In the genomic region with DNA sequence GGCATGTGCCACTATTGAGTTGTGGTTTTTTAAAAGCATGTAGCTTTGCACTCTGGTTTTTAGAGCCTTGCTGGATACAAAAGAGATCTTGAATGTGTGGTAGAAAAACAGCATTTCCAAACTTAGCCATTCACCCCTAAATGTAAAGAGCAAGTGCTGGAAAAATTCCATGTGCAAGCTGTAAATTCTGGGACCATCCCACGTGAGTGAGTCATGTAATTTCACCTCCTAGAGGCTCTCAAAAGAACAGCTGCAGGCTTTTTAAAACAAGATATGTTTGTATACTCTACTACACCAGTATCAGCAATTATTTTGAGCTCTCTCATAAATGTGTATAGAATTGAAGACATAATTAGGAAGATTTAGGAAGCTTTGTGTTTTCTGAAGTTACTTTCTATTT, we compare ENCODE assay signal across 15 mouse cellular contexts.
A peak's percentile ranks its signal among the peaks of the same experiment; 100 is the strongest.
DNase-seq lines count a peak whose midpoint lies in the region; ATAC-seq and TF ChIP-seq lines count a peak whose summit lies in the region.
"Had no signal": no experiment of that assay in that cellular context is flagged by ENCODE, and none has a peak within 500 bp of the region (broad histone marks: within the 10 kb centered on the region; RNA-seq: fewer than 3 reads in every experiment).

No protein-coding gene starts in this region.

- intact Hi-C loops in left cerebral cortex, postnatal 36 days (cut with DNase I): no loop called here

- H3K4me1 ChIP-seq in hindbrain, embryonic 10.5 days (replicated peaks): no peaks in the 10 kb centered on the region
- H3K4me1 ChIP-seq: hindbrain, embryonic 15.5 days; midbrain, embryonic 13.5 days had no signal

- DNase-seq in layer of hippocampus, adult 2 months (ENCODE audit: low spot score in 2 of 2): peak in 1 of 2 experiments; percentile 13
- no peak for DNase-seq in layer of hippocampus, postnatal 36 days
- no peak for DNase-seq in Patski (ENCODE audit: low read depth, low spot score)
- peak; percentile 15 to 44 for DNase-seq in left cerebral cortex, postnatal 36 days (ENCODE audit: low spot score in 2 of 2)
- no peak for DNase-seq in hindbrain, embryonic 10.5 days (ENCODE audit: low spot score)
- DNase-seq in thymus, postnatal 0 days (ENCODE audit: low spot score): no peak
- DNase-seq: cerebellum, adult 9-11 months; heart, adult 11 months; kidney, postnatal 14 days; lung, postnatal 36 days had no signal

- no peaks in the 10 kb centered on the region for H3K36me3 ChIP-seq in C2C12 (ENCODE audit: control insufficient read depth, insufficient read depth)
- H3K36me3 ChIP-seq in hindbrain, embryonic 10.5 days: no peaks in the 10 kb centered on the region
- H3K36me3 ChIP-seq: hindbrain, embryonic 15.5 days; midbrain, embryonic 13.5 days had no signal

- CTCF ChIA-PET in Patski (lab: Charles Lee): no interaction called here

- peak; percentile 20 for TF ChIP-seq CTCF in layer of hippocampus, adult 2 months (conservative IDR thresholded peaks at IDR 0.05)
- no peak for TF ChIP-seq CTCF in C2C12 (IDR thresholded peaks at IDR 0.05; ENCODE audit: control insufficient read depth, insufficient read depth, insufficient read length)
- peak; percentile 9 for TF ChIP-seq CTCF in Patski (IDR thresholded peaks at IDR 0.05)

- no peaks in the 10 kb centered on the region for H3K79me3 ChIP-seq in C2C12 (ENCODE audit: low read depth)

- POLR2A ChIA-PET in Patski (lab: Charles Lee): no interaction called here

- H3K27ac ChIP-seq in layer of hippocampus, adult 2 months: no peak overlapping the region
- H3K27ac ChIP-seq in hindbrain, embryonic 10.5 days: no peak overlapping the region
- H3K27ac ChIP-seq: hindbrain, embryonic 15.5 days; liver, embryonic 14.5 days; midbrain, embryonic 13.5 days had no signal

- ATAC-seq in Patski: no peak
- ATAC-seq: midbrain, embryonic 13.5 days had no signal

- 45% methylated on average over 1 of the region's 1 CpGs for WGBS in hindbrain, embryonic 10.5 days

- H3K9me3 ChIP-seq in hindbrain, embryonic 10.5 days: no peaks in the 10 kb centered on the region
- H3K9me3 ChIP-seq: hindbrain, embryonic 15.5 days; midbrain, embryonic 13.5 days had no signal

- in situ Hi-C loops in Patski (cut with MboI; ENCODE audit: low pct_unique_long_range_greater_than_20kb): no loop called here

- no peaks in the 10 kb centered on the region for H3K79me2 ChIP-seq in C2C12 (ENCODE audit: control insufficient read depth, insufficient read depth)

- no peak overlapping the region for H3ac ChIP-seq in C2C12 (ENCODE audit: control insufficient read depth, insufficient read length, low read depth)

- H3K4me3 ChIP-seq in layer of hippocampus, adult 2 months: no peak overlapping the region
- no peak overlapping the region for H3K4me3 ChIP-seq in C2C12 (ENCODE audit: insufficient read depth, poor library complexity, severe bottlenecking)
- no peak overlapping the region for H3K4me3 ChIP-seq in hindbrain, embryonic 10.5 days
- H3K4me3 ChIP-seq: hindbrain, embryonic 15.5 days; midbrain, embryonic 13.5 days had no signal

- no peaks in the 10 kb centered on the region for H3K27me3 ChIP-seq in C2C12 (ENCODE audit: control insufficient read depth, insufficient read depth, insufficient read length)
- no peaks in the 10 kb centered on the region for H3K27me3 ChIP-seq in Patski
- H3K27me3 ChIP-seq in hindbrain, embryonic 10.5 days (ENCODE audit: insufficient read depth, poor library complexity, severe bottlenecking): no peaks in the 10 kb centered on the region
- H3K27me3 ChIP-seq: CH12.LX; hindbrain, embryonic 15.5 days; midbrain, embryonic 13.5 days had no signal

TF ChIP-seq in C2C12, 6 proteins besides CTCF, POLR2A, EP300 and RAD21:
- TF ChIP-seq CEBPB (IDR thresholded peaks at IDR 0.05; ENCODE audit: low read depth): no peak
- TF ChIP-seq USF1 (IDR thresholded peaks at IDR 0.05; ENCODE audit: low read depth): peak; percentile 27
- TF ChIP-seq FOSL1 (IDR thresholded peaks at IDR 0.05; ENCODE audit: insufficient read depth, low read length, poor library complexity, severe bottlenecking): no peak
- no peak for TF ChIP-seq MAX (IDR thresholded peaks at IDR 0.05)
- peak; percentile 63 for TF ChIP-seq MYOD1 (IDR thresholded peaks at IDR 0.05; ENCODE audit: control insufficient read depth, insufficient read length, low read depth)
- TF ChIP-seq MYOG (IDR thresholded peaks at IDR 0.05; ENCODE audit: control insufficient read depth, extremely low read depth, insufficient read length): no peak
TF ChIP-seq in C2C12: peak in this region for 2.

Comparison
In these comparisons a context has a peak if more than half of its experiments do, and no peak if none do; other contexts are left out.
1. DNase-seq: peak in left cerebral cortex, postnatal 36 days (2 of 2); none in layer of hippocampus, postnatal 36 days (0 of 2), Patski (single experiment), hindbrain, embryonic 10.5 days (single experiment) and thymus, postnatal 0 days (single experiment).